Mouse (Mus musculus) heart, embryonic 10.5 days (tissue): ENCODE measurements around the gene Slc25a24. TPM values are rescaled to one million over a fixed set of nuclear protein-coding genes. Genes with fewer than 3 reads are reported as not detected.

Experiments
- DNase-seq: peaks from one replicate; pipeline ENCODE4 v3.0.0-alpha.2; 2017; ENCODE audit warnings: low spot score
- H3K27ac ChIP-seq: fragments of 300-500 bp; sonication (generic); 2 replicates; pipeline ENCODE4 v1.5.1; 2016; ENCODE audit warnings: mild to moderate bottlenecking
- H3K27me3 ChIP-seq: fragments of 300-500 bp; sonication (generic); 2 replicates; pipeline ENCODE4 v1.6.1; 2016; ENCODE audit warnings: mild to moderate bottlenecking; ENCODE audit not compliant: poor library complexity, insufficient read depth, severe bottlenecking
- H3K36me3 ChIP-seq: fragments of 300-500 bp; sonication (generic); 2 replicates; pipeline ENCODE4 v1.6.1; 2016; ENCODE audit warnings: mild to moderate bottlenecking, moderate library complexity
- H3K4me1 ChIP-seq: fragments of 300-500 bp; sonication (generic); 2 replicates; pipeline ENCODE4 v1.6.1; 2016; ENCODE audit warnings: mild to moderate bottlenecking
- H3K4me3 ChIP-seq: fragments of 300-500 bp; sonication (generic); 2 replicates; pipeline ENCODE4 v1.5.1; 2016; ENCODE audit warnings: mild to moderate bottlenecking, moderate library complexity
- H3K9me3 ChIP-seq: fragments of 300-500 bp; sonication (generic); 2 replicates; pipeline ENCODE4 v1.6.1; 2016; ENCODE audit warnings: mild to moderate bottlenecking, moderate library complexity
- WGBS: fragments of 180-500 bp; shearing (Covaris S2); methylation state at CpG from one replicate; pipeline ENCODE4 v1.1.7; 2016; 5-methylcytosine and 5-hydroxymethylcytosine counted together
- polyA plus RNA-seq: library from polyadenylated mRNA; unstranded; fragments of >200 nt; fragmentation: Nextera tagmentation; extraction: Ambion mirVana; gene quantifications from 2 replicates; pipeline ENCODE4 v1.2.1, GENCODE M21; 2016

Gene Slc25a24
- polyA plus RNA-seq, 1 experiment from 2014 or later, result 40.4 TPM

- WGBS, result 94% methylated on average over 15 of the region's 15 CpGs
- no peak overlapping the region for H3K27ac ChIP-seq
- no peaks in the 10 kb centered on the region for H3K27me3 ChIP-seq
- H3K4me1 ChIP-seq, result no peaks in the 10 kb centered on the region
- DNase-seq, result no peak
- H3K4me3 ChIP-seq, result no peak overlapping the region
- H3K36me3 ChIP-seq, result peaks cover 33% of the 10 kb centered on the region
- H3K9me3 ChIP-seq, result no peaks in the 10 kb centered on the region
Measured at GRCm38 (mm10) chr3:109134036-109134435, 11.1 kb downstream of the Slc25a24 start.

- Histone ChIP-seq H3K27ac (no peak overlapping the region), H3K4me3 (no peak overlapping the region), H3K27me3 (no peaks in the 10 kb centered on the region), H3K9me3 (no peaks in the 10 kb centered on the region), H3K4me1 (no peaks in the 10 kb centered on the region), H3K36me3 (peaks cover 33% of the 10 kb centered on the region)
- DNase-seq, result no peak
- WGBS, result 84% methylated on average over 1 of the region's 1 CpGs
Measured at GRCm38 (mm10) chr3:109135352-109135751, 12.4 kb downstream of the Slc25a24 start.

GRCm38 (mm10) chr3:109152561-109152960 lies 29.6 kb downstream of the Slc25a24 start:
- H3K36me3 ChIP-seq, result peaks cover 22% of the 10 kb centered on the region; the same call in 1 of the 2 replicates
- H3K4me3 ChIP-seq, result no peak overlapping the region
- H3K27ac ChIP-seq, result no peak overlapping the region
- H3K27me3 ChIP-seq, result no peaks in the 10 kb centered on the region
- no peak for DNase-seq
- no peaks in the 10 kb centered on the region for H3K9me3 ChIP-seq
- H3K4me1 ChIP-seq, result no peaks in the 10 kb centered on the region
- 78% methylated on average over 4 of the region's 4 CpGs for WGBS

GRCm38 (mm10) chr3:109153410-109153809 lies 30.5 kb downstream of the Slc25a24 start:
- no peaks in the 10 kb centered on the region for H3K4me1 ChIP-seq
- H3K27ac ChIP-seq, result no peak overlapping the region
- H3K36me3 ChIP-seq, result peaks cover 24% of the 10 kb centered on the region; the same call in 1 of the 2 replicates
- H3K9me3 ChIP-seq, result no peaks in the 10 kb centered on the region
- H3K27me3 ChIP-seq, result no peaks in the 10 kb centered on the region
- H3K4me3 ChIP-seq, result no peak overlapping the region
- no peak for DNase-seq
- 91% methylated on average over 6 of the region's 6 CpGs for WGBS

- no peaks in the 10 kb centered on the region for H3K27me3 ChIP-seq
- no peaks in the 10 kb centered on the region for H3K9me3 ChIP-seq
- no peak for DNase-seq
- no peak overlapping the region for H3K4me3 ChIP-seq
- H3K36me3 ChIP-seq, result peaks cover 50% of the 10 kb centered on the region
- H3K27ac ChIP-seq, result no peak overlapping the region
- H3K4me1 ChIP-seq, result no peaks in the 10 kb centered on the region
- 84% methylated on average over 4 of the region's 4 CpGs for WGBS
Measured at GRCm38 (mm10) chr3:109155926-109156669, 33.1 kb downstream of the Slc25a24 start.

GRCm38 (mm10) chr3:109157481-109157880 lies 34.5 kb downstream of the Slc25a24 start:
- no peak overlapping the region for H3K27ac ChIP-seq
- no peak overlapping the region for H3K4me3 ChIP-seq
- no peaks in the 10 kb centered on the region for H3K4me1 ChIP-seq
- WGBS, result 90% methylated on average over 3 of the region's 3 CpGs
- no peak for DNase-seq
- peaks cover 54% of the 10 kb centered on the region for H3K36me3 ChIP-seq
- no peaks in the 10 kb centered on the region for H3K9me3 ChIP-seq
- no peaks in the 10 kb centered on the region for H3K27me3 ChIP-seq

GRCm38 (mm10) chr3:109164088-109164487 lies 41.1 kb downstream of the Slc25a24 start:
- Histone ChIP-seq H3K27me3 (no peaks in the 10 kb centered on the region), H3K4me1 (no peaks in the 10 kb centered on the region), H3K9me3 (no peaks in the 10 kb centered on the region), H3K27ac (no peak overlapping the region), H3K36me3 (peaks cover 61% of the 10 kb centered on the region), H3K4me3 (no peak overlapping the region)
- DNase-seq, result no peak
- WGBS, result 80% methylated on average over 2 of the region's 2 CpGs

GRCm38 (mm10) chr3:109164644-109165043 lies 41.7 kb downstream of the Slc25a24 start:
- H3K9me3 ChIP-seq, result no peaks in the 10 kb centered on the region
- DNase-seq, result no peak
- H3K27ac ChIP-seq, result no peak overlapping the region
- peaks cover 56% of the 10 kb centered on the region for H3K36me3 ChIP-seq
- H3K27me3 ChIP-seq, result no peaks in the 10 kb centered on the region
- H3K4me3 ChIP-seq, result no peak overlapping the region
- no peaks in the 10 kb centered on the region for H3K4me1 ChIP-seq
- WGBS, result 82% methylated on average over 1 of the region's 1 CpGs

- peaks cover 49% of the 10 kb centered on the region for H3K36me3 ChIP-seq
- no peak for DNase-seq
- H3K4me1 ChIP-seq, result no peaks in the 10 kb centered on the region
- H3K27ac ChIP-seq, result no peak overlapping the region
- no peak overlapping the region for H3K4me3 ChIP-seq
- no peaks in the 10 kb centered on the region for H3K9me3 ChIP-seq
- WGBS, result 85% methylated on average over 8 of the region's 8 CpGs
- H3K27me3 ChIP-seq, result no peaks in the 10 kb centered on the region
Measured at GRCm38 (mm10) chr3:109165214-109165829, 42.4 kb downstream of the Slc25a24 start.

- H3K36me3 ChIP-seq, result peaks cover 25% of the 10 kb centered on the region; the same call in 1 of the 2 replicates
- no peak overlapping the region for H3K4me3 ChIP-seq
- DNase-seq, result no peak
- no peaks in the 10 kb centered on the region for H3K27me3 ChIP-seq
- no peak overlapping the region for H3K27ac ChIP-seq
- H3K4me1 ChIP-seq, result peaks cover 3% of the 10 kb centered on the region; the same call in 1 of the 2 replicates
- 77% methylated on average over 2 of the region's 2 CpGs for WGBS
- no peaks in the 10 kb centered on the region for H3K9me3 ChIP-seq
Measured at GRCm38 (mm10) chr3:109169121-109169520, 46.2 kb downstream of the Slc25a24 start.

GRCm38 (mm10) chr3:109171070-109171778 lies 48.3 kb downstream of the Slc25a24 start:
- no peak overlapping the region for H3K4me3 ChIP-seq
- peaks cover 3% of the 10 kb centered on the region; the same call in 1 of the 2 replicates for H3K4me1 ChIP-seq
- no peak overlapping the region for H3K27ac ChIP-seq
- no peaks in the 10 kb centered on the region for H3K9me3 ChIP-seq
- no peaks in the 10 kb centered on the region for H3K27me3 ChIP-seq
- no peak for DNase-seq
- peaks cover 9% of the 10 kb centered on the region; the same call in 1 of the 2 replicates for H3K36me3 ChIP-seq
- WGBS, result 30% methylated on average over 15 of the region's 15 CpGs

GRCm38 (mm10) chr3:109174394-109174793 lies 51.4 kb downstream of the Slc25a24 start:
- WGBS, result 80% methylated on average over 5 of the region's 5 CpGs
- Histone ChIP-seq H3K4me1 (peaks cover 3% of the 10 kb centered on the region; the same call in 1 of the 2 replicates), H3K36me3 (no peaks in the 10 kb centered on the region), H3K4me3 (no peak overlapping the region), H3K27ac (no peak overlapping the region), H3K9me3 (no peaks in the 10 kb centered on the region), H3K27me3 (no peaks in the 10 kb centered on the region)
- no peak for DNase-seq

GRCm38 (mm10) chr3:109178705-109179104 lies 55.8 kb downstream of the Slc25a24 start:
- WGBS, result 49% methylated on average over 6 of the region's 6 CpGs
- Histone ChIP-seq H3K4me3 (no peak overlapping the region), H3K9me3 (no peaks in the 10 kb centered on the region), H3K4me1 (no peaks in the 10 kb centered on the region; the same call in 1 of the 2 replicates), H3K27me3 (no peaks in the 10 kb centered on the region), H3K36me3 (no peaks in the 10 kb centered on the region), H3K27ac (no peak overlapping the region)
- no peak for DNase-seq
